Mouse (Mus musculus): ENCODE data around the gene Acadvl. TPM values are rescaled to one million over a fixed set of nuclear protein-coding genes. Genes with fewer than 3 reads are reported as not detected.
A peak's percentile ranks its signal among the peaks of the same experiment; 100 is the strongest.

Gene Acadvl
- total and polyA plus RNA-seq, 2 experiments from 2014 or later = 47.7 to 51.5 TPM

GRCm38 (mm10) chr11:69968793-69969192 is 46.4 kb downstream of the Acadvl start:
- Histone ChIP-seq H3K36me3 (ENCODE audit: insufficient read depth) (peaks cover 49% of the 10 kb centered on the region), H3K4me1 (ENCODE audit: insufficient read depth) (0 out of 2 replicates have a peak, but pooled peaks cover 3% of the 10 kb centered on the region), H3K4me2 (ENCODE audit: low read depth) (no peak overlapping the region), H3K4me3 (ENCODE audit: low read depth, low read length) (no peak overlapping the region), H3K27me3 (ENCODE audit: insufficient read depth, low read length) (peaks cover 35% of the 10 kb centered on the region), H3K9me3 (ENCODE audit: low read length) (no peaks in the 10 kb centered on the region), H3K27ac (ENCODE audit: low read depth, low read length) (no peak overlapping the region), H3K9ac (no peak overlapping the region)
- no peak for DNase-seq
- ATAC-seq = no peak
- TF ChIP-seq CTCF (IDR thresholded peaks at IDR 0.05; ENCODE audit: low read depth) = no peak
- 92% methylated on average over 4 of the region's 4 CpGs for WGBS

DNA sequence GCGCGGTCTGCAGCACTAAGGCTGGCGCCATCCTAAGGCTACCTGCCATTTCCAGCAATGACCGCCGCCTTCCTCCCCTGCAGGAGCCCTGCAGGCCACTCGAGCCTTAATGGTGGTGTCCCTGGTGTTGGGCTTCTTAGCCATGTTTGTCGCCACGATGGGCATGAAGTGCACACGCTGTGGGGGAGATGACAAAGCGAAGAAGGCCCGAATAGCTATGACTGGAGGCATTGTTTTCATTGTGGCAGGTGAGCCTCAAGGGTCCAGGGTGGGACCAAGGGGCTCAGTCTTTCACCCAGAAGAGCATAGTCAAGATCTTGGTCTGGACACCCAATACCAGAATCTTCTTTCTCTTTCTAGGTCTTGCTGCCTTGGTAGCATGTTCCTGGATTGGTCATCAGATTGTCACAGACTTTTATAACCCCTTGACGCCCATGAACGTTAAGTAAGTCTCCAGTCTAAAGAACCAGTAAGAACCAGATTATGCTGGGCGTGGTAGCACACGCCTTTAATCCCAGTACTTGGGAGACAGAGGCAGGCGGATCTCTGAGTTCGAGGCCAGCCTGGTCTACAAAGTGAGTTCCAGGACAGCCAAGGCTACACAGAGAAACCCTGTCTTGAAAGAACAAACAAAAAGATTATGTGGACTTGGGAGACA is 48.2 kb downstream of the Acadvl start:
- 37% methylated on average over 17 of the region's 17 CpGs for WGBS
- Histone ChIP-seq H3K27me3 (ENCODE audit: insufficient read depth, low read length) (peaks cover 42% of the 10 kb centered on the region), H3K27ac (ENCODE audit: low read depth, low read length) (no peak overlapping the region), H3K36me3 (ENCODE audit: insufficient read depth) (peaks cover 33% of the 10 kb centered on the region), H3K4me2 (ENCODE audit: low read depth) (peak overlapping the region; percentile 35), H3K9ac (no peak overlapping the region), H3K4me3 (ENCODE audit: low read depth, low read length) (peak overlapping the region; percentile 24; the same call in 1 of the 2 replicates), H3K9me3 (ENCODE audit: low read length) (no peaks in the 10 kb centered on the region), H3K4me1 (ENCODE audit: insufficient read depth) (0 out of 2 replicates have a peak, but pooled peaks cover 3% of the 10 kb centered on the region)
- no peak for TF ChIP-seq CTCF (IDR thresholded peaks at IDR 0.05; ENCODE audit: low read depth)
- no peak for DNase-seq
- ATAC-seq = peak; percentile 16; the same call in 1 of the 2 replicates

- H3K4me3 ChIP-seq (ENCODE audit: low read depth, low read length) = peak overlapping the region; percentile 24
- no peak for TF ChIP-seq CTCF (IDR thresholded peaks at IDR 0.05; ENCODE audit: low read depth)
- peaks cover 42% of the 10 kb centered on the region for H3K27me3 ChIP-seq (ENCODE audit: insufficient read depth, low read length)
- 0 out of 2 replicates have a peak, but pooled peaks cover 3% of the 10 kb centered on the region for H3K4me1 ChIP-seq (ENCODE audit: insufficient read depth)
- no peak for DNase-seq
- peaks cover 28% of the 10 kb centered on the region for H3K36me3 ChIP-seq (ENCODE audit: insufficient read depth)
- 3% methylated on average over 59 of the region's 59 CpGs for WGBS
- H3K9me3 ChIP-seq (ENCODE audit: low read length) = no peaks in the 10 kb centered on the region
- H3K4me2 ChIP-seq (ENCODE audit: low read depth) = peak overlapping the region; percentile 35
- ATAC-seq = no peak
- no peak overlapping the region for H3K27ac ChIP-seq (ENCODE audit: low read depth, low read length)
- 0 out of 2 replicates have a peak overlapping the region, but pooled peaks have one; percentile 6 for H3K9ac ChIP-seq
Measured at GRCm38 (mm10) chr11:69966006-69966859, 49.0 kb downstream of the Acadvl start.

- WGBS = 3% methylated on average over 49 of the region's 49 CpGs
- H3K4me1 ChIP-seq (ENCODE audit: insufficient read depth) = 0 out of 2 replicates have a peak, but pooled peaks cover 3% of the 10 kb centered on the region
- H3K9ac ChIP-seq = no peak overlapping the region
- DNase-seq (no peak), ATAC-seq (no peak)
- no peak overlapping the region for H3K27ac ChIP-seq (ENCODE audit: low read depth, low read length)
- H3K4me2 ChIP-seq (ENCODE audit: low read depth) = no peak overlapping the region
- 0 out of 2 replicates have a peak overlapping the region, but pooled peaks have one; percentile 3 for H3K4me3 ChIP-seq (ENCODE audit: low read depth, low read length)
- peaks cover 49% of the 10 kb centered on the region for H3K27me3 ChIP-seq (ENCODE audit: insufficient read depth, low read length)
- TF ChIP-seq CTCF (IDR thresholded peaks at IDR 0.05; ENCODE audit: low read depth) = no peak
- H3K9me3 ChIP-seq (ENCODE audit: low read length) = no peaks in the 10 kb centered on the region
- peaks cover 25% of the 10 kb centered on the region for H3K36me3 ChIP-seq (ENCODE audit: insufficient read depth)
Measured at GRCm38 (mm10) chr11:69965271-69966005, 49.8 kb downstream of the Acadvl start.

DNA sequence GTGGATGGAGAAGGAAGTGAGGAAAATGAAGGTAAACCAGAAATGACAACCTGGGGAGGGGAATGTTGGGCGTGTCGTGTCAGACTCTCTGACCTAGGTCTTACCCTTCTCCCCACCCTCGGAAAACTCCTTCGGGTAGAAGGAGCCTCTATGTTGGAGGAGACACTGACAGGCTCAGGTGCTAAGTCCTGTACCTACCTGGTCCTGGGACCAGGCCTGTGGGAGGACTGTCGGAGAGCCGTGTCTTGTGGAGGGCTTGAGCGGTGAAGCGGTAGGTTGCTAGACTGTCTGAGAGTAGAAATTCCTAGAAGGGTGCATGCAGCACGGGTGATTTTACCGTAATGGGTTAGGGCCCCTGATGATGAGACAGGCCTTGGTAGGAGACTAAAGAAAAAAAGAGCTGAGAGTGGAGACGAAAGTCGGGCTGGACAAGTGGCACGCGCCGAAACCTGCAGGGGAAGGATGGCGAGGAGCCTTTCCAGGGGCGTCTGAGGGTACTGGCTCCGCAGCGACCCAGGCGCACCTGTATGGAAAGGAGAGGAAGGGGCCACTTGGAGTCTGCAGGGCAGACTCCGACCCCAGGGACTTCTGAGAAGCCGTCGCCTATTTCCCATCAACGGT is 50.5 kb downstream of the Acadvl start, which contains the start of gene Cldn7:
Gene Cldn7 (plus strand): TSS at position 130 of the 621 bp plus-strand sequence.
- no peak for DNase-seq
- Histone ChIP-seq H3K4me1 (ENCODE audit: insufficient read depth) (0 out of 2 replicates have a peak, but pooled peaks cover 3% of the 10 kb centered on the region), H3K27ac (ENCODE audit: low read depth, low read length) (no peak within 1 kb of the TSS), H3K9ac (no peak within 1 kb of the TSS), H3K36me3 (ENCODE audit: insufficient read depth) (peaks cover 18% of the 10 kb centered on the region), H3K27me3 (ENCODE audit: insufficient read depth, low read length) (peaks cover 49% of the 10 kb centered on the region), H3K4me2 (ENCODE audit: low read depth) (no peak within 1 kb of the TSS), H3K4me3 (ENCODE audit: low read depth, low read length) (0 out of 2 replicates have a peak within 1 kb of the TSS, but pooled peaks have one; percentile 3), H3K9me3 (ENCODE audit: low read length) (no peaks in the 10 kb centered on the region)
- WGBS = 9% methylated on average over 24 of the region's 24 CpGs
- no peak for ATAC-seq
- no peak for TF ChIP-seq CTCF (IDR thresholded peaks at IDR 0.05; ENCODE audit: low read depth)

DNA sequence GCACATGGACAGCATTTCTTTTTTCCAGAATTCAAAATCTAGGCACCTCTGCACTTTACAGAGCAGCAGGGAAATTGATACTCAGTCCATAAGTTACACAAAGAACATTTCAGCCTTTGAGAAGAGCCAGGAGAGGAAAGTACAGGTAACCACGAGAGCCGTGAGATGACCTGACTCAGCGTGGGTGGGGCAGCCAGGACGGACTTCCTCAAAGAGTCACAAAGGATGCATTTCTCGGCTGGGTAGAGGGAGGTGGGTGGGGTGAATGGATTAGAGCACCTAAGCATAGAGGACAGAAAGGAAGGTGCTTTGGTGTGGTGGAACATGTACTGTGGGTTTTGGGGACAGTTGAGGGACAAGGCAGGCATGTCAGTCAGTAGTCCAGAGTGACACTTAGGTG is 53.4 kb downstream of the Acadvl start:
- ATAC-seq = no peak
- H3K4me1 ChIP-seq (ENCODE audit: insufficient read depth) = 0 out of 2 replicates have a peak, but pooled peaks cover 3% of the 10 kb centered on the region
- no peak overlapping the region for H3K4me2 ChIP-seq (ENCODE audit: low read depth)
- DNase-seq = no peak
- no peak for TF ChIP-seq CTCF (IDR thresholded peaks at IDR 0.05; ENCODE audit: low read depth)
- H3K9ac ChIP-seq = no peak overlapping the region
- H3K9me3 ChIP-seq (ENCODE audit: low read length) = no peaks in the 10 kb centered on the region
- H3K27me3 ChIP-seq (ENCODE audit: insufficient read depth, low read length) = peaks cover 42% of the 10 kb centered on the region
- no peaks in the 10 kb centered on the region for H3K36me3 ChIP-seq (ENCODE audit: insufficient read depth)
- 45% methylated on average over 5 of the region's 5 CpGs for WGBS
- no peak overlapping the region for H3K4me3 ChIP-seq (ENCODE audit: low read depth, low read length)
- H3K27ac ChIP-seq (ENCODE audit: low read depth, low read length) = no peak overlapping the region

All from forebrain, postnatal 0 days (tissue).